Mouse (Mus musculus): ENCODE measurements around the gene Mfsd5.

Gene Mfsd5

DNA sequence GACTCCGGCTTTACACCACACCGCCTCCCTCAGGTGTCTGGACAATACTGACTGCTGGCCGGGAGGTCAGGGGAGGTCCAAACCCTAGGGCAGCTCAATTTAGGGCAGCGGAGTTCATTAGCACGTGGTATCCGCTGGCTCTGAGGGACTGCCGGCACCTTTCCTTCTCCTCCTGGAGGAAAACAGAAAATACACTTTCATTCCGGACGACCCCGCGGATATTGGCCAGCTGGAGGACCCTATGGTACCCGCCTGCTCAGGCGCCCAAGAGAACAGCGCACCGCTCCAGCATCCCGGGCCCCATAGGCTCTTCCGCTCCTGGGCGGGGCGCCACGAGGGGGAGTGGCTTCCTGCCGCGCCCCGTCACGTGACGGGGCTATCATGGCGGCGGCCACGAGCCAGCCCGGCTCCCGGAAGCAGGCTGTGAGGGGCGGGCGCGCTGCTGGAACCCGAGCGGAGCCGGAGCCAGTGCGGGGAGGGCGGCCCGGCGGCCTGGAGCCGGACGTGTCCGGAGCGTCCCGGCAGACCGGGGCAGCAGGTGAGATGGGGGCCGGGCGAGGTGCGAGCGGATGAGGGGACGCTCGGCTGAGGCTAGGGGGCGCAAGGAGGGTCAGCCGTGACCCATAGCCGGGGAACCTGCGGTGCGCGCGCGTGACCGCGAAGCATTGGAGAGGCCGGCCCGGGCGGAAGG is at the start of gene Mfsd5:
Gene Mfsd5, plus strand, starts transcription at position 363 of the 691 bp plus-strand sequence.
- no peaks in the 10 kb centered on the region for H3K9me3 ChIP-seq (ENCODE audit: low read length)
- H3K27me3 ChIP-seq (ENCODE audit: insufficient read depth, low read length): no peaks in the 10 kb centered on the region
- peaks cover 59% of the 10 kb centered on the region for H3K4me1 ChIP-seq (replicated peaks; ENCODE audit: low read depth, low read length)
- TF ChIP-seq NANOG (IDR thresholded peaks at IDR 0.05; ENCODE audit: borderline replicate concordance, low read length) (no peak), POU5F1 (IDR thresholded peaks at IDR 0.05; ENCODE audit: borderline replicate concordance, low read length) (no peak), CTCF (conservative IDR thresholded peaks at IDR 0.05; ENCODE audit: low read length) (no peak)
- peak within 1 kb of the TSS; percentile 93 for H3K4me3 ChIP-seq (replicated peaks; ENCODE audit: low read length)
- peaks cover 41% of the 10 kb centered on the region for H3K36me3 ChIP-seq (ENCODE audit: insufficient read depth, low read length)

- Histone ChIP-seq H3K27me3 (ENCODE audit: insufficient read depth, low read length) (no peaks in the 10 kb centered on the region), H3K4me1 (replicated peaks; ENCODE audit: low read depth, low read length) (peaks cover 90% of the 10 kb centered on the region), H3K36me3 (ENCODE audit: insufficient read depth, low read length) (peaks cover 28% of the 10 kb centered on the region), H3K4me3 (replicated peaks; ENCODE audit: low read length) (peak overlapping the region; percentile 67), H3K9me3 (ENCODE audit: low read length) (no peaks in the 10 kb centered on the region)
- no peak for TF ChIP-seq CTCF (conservative IDR thresholded peaks at IDR 0.05; ENCODE audit: low read length)
- no peak for TF ChIP-seq POU5F1 (IDR thresholded peaks at IDR 0.05; ENCODE audit: borderline replicate concordance, low read length)
- TF ChIP-seq NANOG (IDR thresholded peaks at IDR 0.05; ENCODE audit: borderline replicate concordance, low read length): no peak
Measured at GRCm38 (mm10) chr15:102230408-102231321, 48.6 kb upstream of the Mfsd5 start.

- peaks cover 97% of the 10 kb centered on the region for H3K4me1 ChIP-seq (replicated peaks; ENCODE audit: low read depth, low read length)
- TF ChIP-seq NANOG (IDR thresholded peaks at IDR 0.05; ENCODE audit: borderline replicate concordance, low read length) (no peak), CTCF (conservative IDR thresholded peaks at IDR 0.05; ENCODE audit: low read length) (no peak), POU5F1 (IDR thresholded peaks at IDR 0.05; ENCODE audit: borderline replicate concordance, low read length) (no peak)
- H3K4me3 ChIP-seq (replicated peaks; ENCODE audit: low read length): peak within 1 kb of the TSS; percentile 67
- H3K36me3 ChIP-seq (ENCODE audit: insufficient read depth, low read length): peaks cover 39% of the 10 kb centered on the region
- H3K9me3 ChIP-seq (ENCODE audit: low read length): no peaks in the 10 kb centered on the region
- H3K27me3 ChIP-seq (ENCODE audit: insufficient read depth, low read length): no peaks in the 10 kb centered on the region
Measured at GRCm38 (mm10) chr15:102231748-102232147, 47.5 kb upstream of the Mfsd5 start, which contains the start of gene Itgb7. Gene Itgb7 (minus strand): TSS chr15:102231944.

DNA sequence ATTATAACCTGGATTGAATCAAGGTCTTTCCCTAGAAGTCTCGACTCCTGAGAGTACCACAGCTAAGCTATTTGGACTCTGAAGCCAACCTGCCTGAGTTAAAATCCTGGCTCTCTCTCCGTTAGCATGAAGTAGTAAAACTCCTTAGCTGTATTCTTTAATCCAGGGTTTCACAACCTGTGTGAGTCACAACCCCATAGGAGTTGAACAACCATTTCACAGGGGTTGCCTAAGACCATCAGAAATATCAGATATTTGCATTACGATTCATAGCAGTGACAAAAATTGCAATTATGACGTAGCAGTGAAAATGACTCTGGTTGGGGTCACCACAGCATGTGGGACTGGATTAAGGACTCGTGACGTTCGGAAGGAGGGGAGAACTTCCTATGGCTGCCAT is 46.5 kb upstream of the Mfsd5 start:
- peaks cover 44% of the 10 kb centered on the region for H3K36me3 ChIP-seq (ENCODE audit: insufficient read depth, low read length)
- H3K4me1 ChIP-seq (replicated peaks; ENCODE audit: low read depth, low read length): peaks cover 97% of the 10 kb centered on the region
- H3K9me3 ChIP-seq (ENCODE audit: low read length): no peaks in the 10 kb centered on the region
- no peak for TF ChIP-seq CTCF (conservative IDR thresholded peaks at IDR 0.05; ENCODE audit: low read length)
- TF ChIP-seq POU5F1 (IDR thresholded peaks at IDR 0.05; ENCODE audit: borderline replicate concordance, low read length): no peak
- no peak for TF ChIP-seq NANOG (IDR thresholded peaks at IDR 0.05; ENCODE audit: borderline replicate concordance, low read length)
- no peaks in the 10 kb centered on the region for H3K27me3 ChIP-seq (ENCODE audit: insufficient read depth, low read length)
- no peak overlapping the region for H3K4me3 ChIP-seq (replicated peaks; ENCODE audit: low read length)

DNA sequence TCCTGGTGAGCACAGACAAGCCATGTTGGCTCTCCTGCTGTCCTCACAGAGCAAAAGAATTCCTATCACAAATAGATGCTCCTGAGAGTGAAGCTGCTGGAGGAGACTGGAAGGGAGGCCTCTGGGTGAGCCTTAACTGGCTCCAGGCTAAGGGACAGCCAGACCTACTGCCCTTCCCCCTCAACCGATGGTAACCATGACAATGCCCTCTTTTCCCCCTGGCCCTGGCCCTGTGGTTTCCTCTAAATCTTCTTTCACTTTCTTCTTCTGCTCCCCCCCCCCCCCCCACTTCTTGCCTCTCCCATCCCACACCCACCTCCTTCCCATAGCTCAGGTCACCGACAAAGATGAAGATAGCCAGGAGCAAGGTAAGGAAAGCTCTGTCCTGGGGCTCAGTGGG is 45.4 kb upstream of the Mfsd5 start:
- Histone ChIP-seq H3K27me3 (ENCODE audit: insufficient read depth, low read length) (no peaks in the 10 kb centered on the region), H3K9me3 (ENCODE audit: low read length) (no peaks in the 10 kb centered on the region), H3K36me3 (ENCODE audit: insufficient read depth, low read length) (peaks cover 56% of the 10 kb centered on the region), H3K4me1 (replicated peaks; ENCODE audit: low read depth, low read length) (peaks cover 97% of the 10 kb centered on the region), H3K4me3 (replicated peaks; ENCODE audit: low read length) (peak overlapping the region; percentile 74)
- no peak for TF ChIP-seq CTCF (conservative IDR thresholded peaks at IDR 0.05; ENCODE audit: low read length)
- no peak for TF ChIP-seq POU5F1 (IDR thresholded peaks at IDR 0.05; ENCODE audit: borderline replicate concordance, low read length)

GRCm38 (mm10) chr15:102235371-102236027 is 43.8 kb upstream of the Mfsd5 start:
- peaks cover 70% of the 10 kb centered on the region for H3K36me3 ChIP-seq (ENCODE audit: insufficient read depth, low read length)
- TF ChIP-seq CTCF (conservative IDR thresholded peaks at IDR 0.05; ENCODE audit: low read length): no peak
- TF ChIP-seq NANOG (IDR thresholded peaks at IDR 0.05; ENCODE audit: borderline replicate concordance, low read length): no peak
- TF ChIP-seq POU5F1 (IDR thresholded peaks at IDR 0.05; ENCODE audit: borderline replicate concordance, low read length): no peak
- no peaks in the 10 kb centered on the region for H3K9me3 ChIP-seq (ENCODE audit: low read length)
- peaks cover 97% of the 10 kb centered on the region for H3K4me1 ChIP-seq (replicated peaks; ENCODE audit: low read depth, low read length)
- H3K27me3 ChIP-seq (ENCODE audit: insufficient read depth, low read length): no peaks in the 10 kb centered on the region
- H3K4me3 ChIP-seq (replicated peaks; ENCODE audit: low read length): peak overlapping the region; percentile 74

GRCm38 (mm10) chr15:102238543-102239259 is 40.6 kb upstream of the Mfsd5 start:
- TF ChIP-seq NANOG (IDR thresholded peaks at IDR 0.05; ENCODE audit: borderline replicate concordance, low read length) (no peak), CTCF (conservative IDR thresholded peaks at IDR 0.05; ENCODE audit: low read length) (no peak), POU5F1 (IDR thresholded peaks at IDR 0.05; ENCODE audit: borderline replicate concordance, low read length) (no peak)
- peaks cover 96% of the 10 kb centered on the region for H3K4me1 ChIP-seq (replicated peaks; ENCODE audit: low read depth, low read length)
- no peaks in the 10 kb centered on the region for H3K9me3 ChIP-seq (ENCODE audit: low read length)
- peak overlapping the region; percentile 94 for H3K4me3 ChIP-seq (replicated peaks; ENCODE audit: low read length)
- H3K27me3 ChIP-seq (ENCODE audit: insufficient read depth, low read length): no peaks in the 10 kb centered on the region
- H3K36me3 ChIP-seq (ENCODE audit: insufficient read depth, low read length): peaks cover 82% of the 10 kb centered on the region

Data from E14TG2a.4 (cell line).